Mouse (Mus musculus) urinary bladder, postnatal 4 days (tissue): ENCODE data around the gene Dusp15.

Experiments used
- DNase-seq, 2 experiments: peaks; one replicate each; pipeline ENCODE4 v3.0.0; 2021 to 2022; ENCODE audit warnings: low spot score in 2 of 2

Gene Dusp15

DNA sequence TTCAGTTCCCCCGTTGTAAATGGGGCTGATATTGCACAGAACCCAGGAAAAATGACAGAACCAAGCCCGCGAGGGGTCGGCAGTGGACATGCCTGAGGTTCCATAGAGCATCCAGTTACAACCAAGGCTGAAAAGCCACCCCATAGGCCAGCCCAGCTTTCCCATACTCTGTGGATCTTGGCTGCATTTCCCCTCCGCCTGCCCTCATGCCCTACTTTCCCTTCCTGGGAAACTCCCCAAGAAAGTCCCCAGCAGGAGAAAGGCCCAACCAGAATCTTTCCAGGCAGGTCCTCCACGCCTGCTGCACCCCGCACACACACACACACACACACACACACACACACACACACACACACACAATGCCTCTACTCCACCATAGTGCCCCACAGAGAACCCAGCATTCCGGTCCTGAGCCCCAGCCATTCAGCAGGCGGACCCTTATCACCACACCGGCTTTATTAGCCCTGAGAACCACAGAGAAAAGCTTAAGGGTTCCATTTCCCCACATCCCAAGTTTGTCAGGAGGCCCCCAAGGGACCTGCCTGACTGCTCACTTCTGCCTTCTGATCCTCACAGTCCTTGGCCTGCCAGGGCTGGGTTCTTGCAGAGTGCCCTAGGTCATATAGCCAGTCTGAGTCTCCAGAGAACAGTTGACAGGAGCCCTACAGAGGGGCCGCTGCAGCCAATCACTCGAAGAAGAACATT, 19.9 kb downstream of the Dusp15 start:
- no peak for DNase-seq

DNA sequence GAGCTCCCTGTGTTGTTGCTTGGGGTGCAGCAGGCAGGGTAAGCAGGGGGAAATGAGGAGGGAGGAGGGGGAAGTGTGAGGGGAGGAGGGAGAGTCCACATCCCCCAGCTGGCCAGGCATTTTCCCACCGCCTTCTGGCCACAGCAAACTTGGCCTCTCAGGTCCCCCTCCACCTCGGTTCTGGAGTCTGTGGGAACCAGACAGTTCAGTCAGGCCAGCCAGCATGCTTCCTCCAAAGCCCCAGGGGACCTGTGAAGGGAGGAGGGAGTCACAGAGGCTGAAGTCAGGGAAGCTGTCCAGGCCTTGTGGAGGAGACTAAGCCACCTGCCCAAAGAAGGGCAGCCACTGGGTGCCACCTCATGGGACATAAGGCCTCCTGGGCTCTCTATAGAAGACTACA, 21.2 kb downstream of the Dusp15 start:
- no peak for DNase-seq

DNA sequence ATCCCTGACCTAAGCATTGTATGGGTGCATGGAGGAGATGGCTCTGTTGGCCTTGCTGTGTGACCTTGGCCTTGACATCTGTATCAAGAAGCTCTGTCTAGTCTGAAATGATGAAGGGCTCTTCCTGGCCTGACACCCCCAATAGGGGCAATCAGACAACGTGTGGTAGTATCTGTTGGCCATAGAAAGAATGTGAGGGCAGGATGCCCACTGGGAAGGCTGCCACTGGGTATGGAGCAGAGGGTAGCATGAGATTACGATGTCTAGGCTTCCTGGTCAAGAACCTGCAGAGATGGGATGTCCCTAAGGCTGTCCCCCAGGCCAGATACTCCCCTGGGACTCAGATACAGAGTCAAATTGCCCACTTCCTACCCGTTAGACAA, 22.5 kb downstream of the Dusp15 start:
- no peak for DNase-seq

DNA sequence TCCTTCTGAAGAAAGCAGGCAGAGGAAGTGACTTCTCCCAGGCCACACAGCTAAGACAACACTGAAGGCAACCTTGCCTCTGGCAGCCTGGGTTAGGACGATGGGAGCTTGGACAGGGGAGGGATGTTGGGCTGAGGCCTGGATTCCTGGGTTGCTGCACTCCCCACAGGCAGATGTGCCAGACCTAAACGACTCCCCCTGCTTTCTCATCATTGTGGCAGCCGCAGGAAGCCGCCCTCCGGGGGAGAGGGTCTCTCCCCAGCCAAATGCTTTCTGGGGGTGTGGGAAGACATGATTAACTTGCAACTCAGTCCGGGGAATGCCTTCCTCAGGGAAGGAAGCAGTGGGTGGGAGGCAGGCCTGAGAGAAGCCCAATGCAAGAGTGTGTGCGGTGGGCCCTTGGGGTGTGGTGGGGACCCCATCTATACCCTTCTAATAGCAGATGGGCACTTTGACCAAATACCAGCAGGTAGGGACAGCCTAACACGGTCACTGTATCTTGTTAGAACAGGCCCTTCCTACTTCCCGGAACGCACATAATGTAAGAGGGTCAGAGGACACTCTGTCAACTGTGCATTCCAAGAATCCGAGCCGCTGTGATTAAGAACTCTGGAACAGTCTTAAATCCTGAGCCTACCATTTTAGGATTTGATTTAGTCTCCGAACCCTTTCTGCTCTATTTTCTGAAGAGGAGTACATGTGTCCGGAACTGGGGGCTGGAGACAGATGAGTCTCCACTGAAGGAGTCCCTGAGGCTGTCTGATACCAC, 23.1 kb downstream of the Dusp15 start:
- DNase-seq: peak in 1 of 2 experiments; percentile 59

DNA sequence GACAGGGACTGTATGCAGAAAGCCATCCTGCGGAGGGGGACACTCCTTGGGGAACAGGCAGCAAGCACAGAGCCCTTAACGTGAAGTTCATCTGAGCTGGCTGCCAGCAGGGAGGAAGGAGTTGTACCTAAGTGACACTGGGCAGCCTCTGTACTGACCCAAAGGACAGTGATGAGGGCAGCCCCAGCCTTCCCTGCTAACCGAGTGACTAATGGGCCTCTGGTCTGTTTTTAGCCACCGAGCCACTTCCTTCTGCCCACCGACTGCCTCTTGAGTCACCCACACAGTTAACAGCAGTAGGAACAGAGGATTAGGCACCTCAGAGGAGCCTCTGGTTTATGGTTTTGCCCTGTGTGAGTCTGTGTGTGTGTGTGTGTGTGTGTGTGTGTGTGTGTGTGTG, 24.1 kb downstream of the Dusp15 start:
- no peak for DNase-seq

DNA sequence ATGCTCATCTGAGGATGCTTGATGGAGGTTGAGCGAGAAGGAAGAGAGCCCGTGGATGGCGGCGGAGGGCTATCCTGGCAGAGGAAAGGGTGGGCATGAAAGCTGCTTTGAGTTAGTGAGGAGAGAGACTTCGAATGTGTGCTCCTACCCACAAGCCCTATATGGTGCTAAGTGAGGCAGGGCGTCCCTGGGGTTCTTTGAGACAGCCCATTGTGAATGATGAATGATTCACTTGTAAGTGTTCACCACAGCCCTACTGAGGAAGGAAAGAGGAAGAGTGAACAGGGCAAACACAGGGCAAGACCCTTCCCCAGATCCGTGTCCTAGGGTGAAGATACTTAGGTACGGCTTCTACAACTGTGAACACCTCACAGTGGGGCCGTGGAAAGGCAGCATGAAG, 24.6 kb downstream of the Dusp15 start:
- no peak for DNase-seq

DNA sequence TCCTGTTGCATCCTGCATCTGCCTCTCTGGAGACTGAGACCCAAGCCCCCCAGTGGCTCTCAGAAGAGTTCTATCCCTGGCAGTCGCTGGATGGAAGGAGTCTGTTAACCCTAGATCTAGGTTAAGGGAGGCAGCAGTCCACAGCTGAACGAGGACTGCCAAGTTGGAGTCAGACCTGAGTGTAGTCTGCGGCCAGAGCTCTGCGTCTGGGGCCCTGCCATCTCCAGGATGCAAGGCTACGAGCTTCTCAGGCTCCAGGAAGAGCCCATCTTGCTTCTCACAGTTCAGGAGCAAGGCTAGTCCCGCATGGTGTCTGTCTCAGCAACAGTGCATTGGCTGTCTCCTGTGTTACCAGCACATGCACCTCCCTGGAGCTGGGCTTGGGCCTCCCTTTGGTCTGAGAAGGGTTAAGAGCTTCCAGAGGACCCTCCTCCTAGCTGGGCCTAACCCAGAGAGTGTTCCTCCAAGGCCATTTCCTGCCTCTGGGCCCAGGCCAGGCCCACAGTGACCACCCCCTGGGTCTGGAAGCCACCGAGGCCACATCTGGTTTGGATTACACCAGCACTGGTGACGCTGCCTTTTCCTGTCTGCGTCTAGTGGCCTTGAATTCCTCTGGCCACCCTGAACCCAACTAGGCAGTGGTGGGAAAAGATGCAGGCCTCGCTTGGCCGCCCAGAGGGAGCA, 26.2 kb downstream of the Dusp15 start:
- DNase-seq: peak in 1 of 2 experiments; percentile 83

DNA sequence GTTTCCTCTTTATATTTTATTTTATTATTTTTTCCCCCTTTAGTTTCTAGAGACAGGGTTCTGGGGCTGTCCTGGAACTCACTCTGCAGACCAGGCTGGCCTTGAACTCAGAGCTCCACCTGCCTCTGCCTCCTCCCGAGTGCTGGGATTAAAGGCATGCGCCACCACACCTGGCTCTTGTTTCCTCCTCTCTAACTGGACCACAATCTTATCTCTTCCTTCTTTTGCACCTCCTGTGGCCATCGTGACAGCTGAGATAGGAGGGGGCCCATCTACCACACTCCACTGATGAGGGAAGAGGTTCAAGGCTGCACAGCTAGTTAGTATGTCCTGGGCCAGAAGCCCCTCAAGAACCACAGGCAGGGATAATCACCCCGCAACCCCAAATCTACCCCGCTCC, 27.0 kb downstream of the Dusp15 start:
- no peak for DNase-seq

DNA sequence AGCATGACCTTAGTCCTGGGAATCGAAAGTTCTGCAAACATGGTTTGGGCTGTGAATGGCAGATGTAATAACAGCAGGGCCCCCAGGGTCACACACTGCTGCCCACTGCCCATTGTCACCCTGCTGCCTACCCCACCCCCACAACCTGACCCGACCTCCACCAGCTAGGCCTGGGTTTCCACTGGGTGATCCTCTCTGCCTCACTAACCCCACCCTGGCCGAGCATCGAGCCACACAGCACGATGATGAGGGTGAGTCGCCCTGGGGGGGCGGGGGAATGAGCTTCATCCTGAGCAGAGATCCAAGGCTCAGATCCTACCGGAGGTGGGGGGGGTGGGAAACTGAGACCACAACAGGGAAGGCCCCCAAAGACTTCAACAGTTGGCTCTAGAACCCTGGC, 27.4 kb downstream of the Dusp15 start:
- no peak for DNase-seq

DNA sequence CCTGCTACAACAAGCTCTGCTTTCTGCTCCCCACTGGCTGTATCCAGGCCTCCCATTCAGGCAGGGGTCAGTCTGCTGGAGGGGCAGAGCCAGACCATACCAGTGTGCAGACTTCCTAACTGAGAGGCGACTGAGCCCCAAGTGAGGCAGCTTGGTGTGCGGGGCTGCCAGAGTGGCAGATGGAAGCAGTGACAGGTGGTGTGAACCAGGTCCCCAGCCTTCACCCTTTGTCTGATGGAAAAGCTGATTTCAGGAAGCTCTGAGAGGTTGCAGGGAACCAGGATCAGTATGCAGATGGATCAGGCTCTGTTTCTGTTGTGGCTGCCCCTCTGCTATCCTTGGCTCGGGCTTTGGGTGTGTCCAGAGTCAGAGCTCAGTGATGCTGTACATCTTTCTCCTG, 27.9 kb downstream of the Dusp15 start:
- DNase-seq: no peak

DNA sequence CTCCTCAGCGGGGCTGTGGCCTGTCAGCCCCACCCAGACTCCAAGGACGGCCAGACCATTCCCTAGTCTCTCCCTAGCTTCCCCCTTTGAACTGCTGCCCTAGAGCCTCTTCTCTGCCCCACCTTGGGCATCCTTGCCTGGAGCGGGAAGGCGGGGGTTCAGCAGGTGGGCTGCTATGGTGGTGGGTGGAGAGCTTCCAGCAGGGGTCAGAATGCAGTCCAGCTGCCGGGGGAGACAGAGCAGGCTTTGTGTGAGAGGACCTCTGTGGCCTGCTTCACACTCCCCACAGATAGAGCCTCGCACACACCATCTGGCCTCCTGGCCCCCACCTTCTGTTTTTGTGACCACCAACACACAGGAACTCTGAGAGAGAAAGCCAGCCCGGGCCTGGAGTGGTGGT, 29.1 kb downstream of the Dusp15 start:
- peak in 1 of 2 experiments; percentile 39 for DNase-seq

DNA sequence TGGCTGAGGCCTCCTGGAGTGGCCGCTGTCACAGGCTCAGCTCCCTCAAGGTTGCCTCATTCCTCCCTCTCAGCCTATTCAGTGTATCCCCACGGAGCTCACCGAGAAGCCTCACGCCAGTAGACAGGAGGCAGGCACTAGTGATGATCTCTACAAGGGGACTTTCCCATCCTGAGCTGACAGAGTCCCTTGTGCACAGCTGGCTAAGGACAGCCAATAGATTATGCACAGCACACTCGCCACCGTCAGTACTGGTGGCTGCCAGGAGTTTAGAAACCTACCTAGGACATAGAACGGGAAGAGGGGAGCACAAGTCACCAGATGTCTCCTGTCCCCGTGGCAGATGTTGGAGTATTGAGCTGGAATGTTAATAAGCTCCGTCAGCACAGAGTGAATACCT, 33.8 kb downstream of the Dusp15 start:
- no peak for DNase-seq

DNA sequence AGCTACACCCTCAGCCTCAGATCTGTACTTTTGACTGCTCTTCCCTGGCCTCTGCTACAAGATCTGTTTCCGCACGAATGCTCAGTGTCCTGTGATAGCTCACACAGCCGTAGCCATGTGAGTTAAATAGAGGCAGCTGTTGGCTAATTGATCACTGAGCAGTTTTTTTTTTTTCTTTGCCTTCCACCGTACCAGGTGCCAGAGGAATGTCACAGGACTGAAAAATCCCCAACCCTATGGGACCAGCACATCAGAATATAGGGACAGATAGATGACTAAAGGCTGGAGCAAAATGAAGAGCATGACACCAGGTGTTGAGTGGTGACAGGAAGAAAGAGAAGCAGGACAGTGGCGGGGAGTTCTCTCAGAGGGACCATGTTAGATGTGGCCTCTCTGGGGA, 35.4 kb downstream of the Dusp15 start:
- DNase-seq: no peak

DNA sequence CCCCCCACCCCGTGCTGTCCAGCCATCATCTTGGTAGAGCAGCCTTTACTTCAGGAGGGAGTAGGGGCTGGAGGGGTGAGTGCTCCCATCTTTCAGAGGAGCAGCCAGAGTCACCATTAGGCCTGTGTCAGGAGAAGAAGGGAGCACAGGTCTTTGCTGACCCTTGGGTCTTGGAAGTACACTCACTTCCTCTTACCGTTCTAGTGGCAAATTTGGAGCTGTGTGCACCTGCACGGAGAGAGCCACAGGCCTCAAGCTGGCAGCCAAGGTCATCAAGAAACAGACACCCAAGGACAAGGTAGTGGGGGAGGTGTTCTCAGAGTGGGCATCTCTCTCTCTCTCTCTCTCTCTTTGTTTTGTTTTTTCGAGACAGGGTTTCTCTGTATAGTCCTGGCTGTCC, 36.0 kb downstream of the Dusp15 start:
- no peak for DNase-seq

DNA sequence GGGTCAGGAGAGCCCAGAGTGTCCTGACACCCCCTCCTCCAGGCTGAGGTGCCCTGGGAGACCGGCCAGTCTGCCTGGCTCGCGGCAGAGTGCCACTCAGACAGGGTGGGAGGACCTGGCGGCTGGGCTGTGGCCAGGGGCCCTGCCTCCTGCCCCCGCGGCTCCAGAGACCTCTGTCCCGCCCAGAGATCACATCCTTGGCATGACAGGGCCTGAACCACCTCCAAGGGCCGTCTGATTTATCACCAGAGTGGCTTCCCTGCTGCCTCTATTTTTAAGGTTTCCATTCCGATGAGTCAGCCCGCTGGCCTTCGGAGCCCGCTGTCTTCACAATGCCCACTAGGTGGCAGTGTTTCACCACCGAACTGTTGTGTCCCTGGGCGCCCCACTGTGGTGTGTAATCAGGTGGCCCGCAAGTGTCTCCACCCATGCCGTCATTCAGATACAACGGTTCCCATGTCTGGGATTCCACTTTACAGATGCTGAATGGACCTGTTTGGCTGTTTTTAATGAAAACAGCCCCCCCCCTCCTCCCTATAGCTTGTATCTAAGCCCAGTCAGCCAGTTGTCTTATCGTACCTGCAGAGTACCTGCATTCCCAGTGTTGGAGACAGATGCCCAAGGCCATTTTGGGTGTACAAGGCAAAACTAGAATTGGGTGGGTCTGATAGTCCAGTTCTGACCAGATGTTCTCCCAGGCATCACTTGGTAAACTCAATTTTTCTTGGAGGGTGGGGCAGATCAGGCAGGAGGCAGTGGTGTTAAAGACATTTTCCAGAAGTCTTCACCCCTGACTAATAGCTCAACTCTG, 37.0 kb downstream of the Dusp15 start:
- DNase-seq: peak; percentile 79 to 90

DNA sequence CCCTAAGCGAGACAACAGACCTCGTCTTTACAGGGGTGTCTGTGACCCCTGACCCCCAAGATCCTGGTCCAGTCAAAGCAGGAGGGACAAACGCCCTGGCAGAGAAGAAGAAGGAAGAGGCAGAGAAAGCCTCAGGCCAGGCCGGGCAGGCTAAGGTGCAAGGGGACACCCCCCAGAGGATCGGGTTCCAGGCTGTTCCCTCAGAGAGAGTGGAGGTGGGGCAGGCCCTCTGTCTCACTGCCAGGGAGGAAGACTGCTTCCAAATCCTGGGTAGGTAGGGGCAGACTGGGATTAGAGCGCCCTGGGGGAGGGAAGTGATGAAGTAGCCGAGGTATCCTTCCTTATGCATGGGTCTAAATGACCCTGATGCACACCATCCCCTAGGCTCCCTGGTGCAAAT, 38.0 kb downstream of the Dusp15 start:
- DNase-seq: no peak

DNA sequence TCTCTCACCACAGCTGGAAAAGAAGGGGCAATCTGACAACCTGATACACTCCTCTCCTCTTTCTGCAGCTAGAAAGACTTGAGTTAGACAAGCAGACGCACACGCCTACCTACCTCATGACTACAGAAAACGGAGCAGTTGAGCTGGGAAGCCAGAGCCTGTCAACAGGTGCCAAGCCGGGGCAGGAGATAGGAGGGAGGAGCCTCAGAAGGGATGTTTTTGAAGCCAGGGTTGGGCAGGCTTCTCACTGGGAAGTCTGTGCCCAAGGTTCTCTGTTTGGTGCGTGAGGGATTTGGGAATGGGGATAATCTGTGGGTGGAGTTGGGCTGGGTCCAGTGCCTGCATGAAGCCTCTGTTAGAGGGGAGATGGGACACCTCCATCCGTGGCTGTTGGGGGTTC, 40.1 kb downstream of the Dusp15 start:
- no peak for DNase-seq

DNA sequence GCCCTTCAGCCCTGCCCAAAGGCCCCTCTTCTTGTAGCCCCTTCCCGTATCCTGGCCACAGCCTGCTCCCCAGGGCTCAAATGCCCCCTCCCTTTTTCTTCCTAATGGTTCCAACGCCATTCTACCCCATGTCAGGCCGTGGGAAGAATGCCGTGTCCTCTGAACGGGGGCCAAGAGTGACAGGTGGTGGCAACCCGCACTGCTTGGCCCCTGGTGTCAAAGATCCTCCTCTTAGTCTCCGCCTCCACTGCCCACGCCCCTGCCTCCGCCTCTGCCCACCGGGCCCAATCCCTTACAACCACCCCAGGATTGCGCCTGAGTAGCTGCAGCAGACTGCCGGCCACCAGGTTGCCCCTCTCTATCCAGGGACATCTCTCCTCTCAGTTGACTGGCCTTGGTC, 40.5 kb downstream of the Dusp15 start, which contains the start of gene Mylk2:
TSS of gene Mylk2 (plus strand) at position 322 of the 400 bp plus-strand sequence.
- no peak for DNase-seq

DNA sequence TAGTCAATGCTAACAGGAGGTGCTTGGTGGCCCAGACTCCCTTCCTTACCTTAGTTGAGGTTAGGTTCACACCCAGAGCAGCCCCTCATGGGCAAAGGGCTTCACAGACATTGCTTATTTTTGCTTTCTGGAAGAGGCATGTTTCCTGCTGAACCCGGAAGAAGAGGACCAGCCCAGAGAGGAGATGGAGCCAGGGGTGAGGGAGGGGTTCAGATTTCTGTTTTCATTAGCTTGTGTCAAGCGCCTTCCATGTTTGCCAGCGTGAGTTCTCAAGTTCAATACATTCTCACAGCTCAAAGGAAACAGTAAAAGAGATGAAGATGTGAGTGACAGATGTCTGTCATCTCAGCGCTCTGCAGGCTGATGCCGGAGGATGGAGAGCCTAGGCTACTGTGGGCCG, 41.6 kb downstream of the Dusp15 start:
- no peak for DNase-seq

DNA sequence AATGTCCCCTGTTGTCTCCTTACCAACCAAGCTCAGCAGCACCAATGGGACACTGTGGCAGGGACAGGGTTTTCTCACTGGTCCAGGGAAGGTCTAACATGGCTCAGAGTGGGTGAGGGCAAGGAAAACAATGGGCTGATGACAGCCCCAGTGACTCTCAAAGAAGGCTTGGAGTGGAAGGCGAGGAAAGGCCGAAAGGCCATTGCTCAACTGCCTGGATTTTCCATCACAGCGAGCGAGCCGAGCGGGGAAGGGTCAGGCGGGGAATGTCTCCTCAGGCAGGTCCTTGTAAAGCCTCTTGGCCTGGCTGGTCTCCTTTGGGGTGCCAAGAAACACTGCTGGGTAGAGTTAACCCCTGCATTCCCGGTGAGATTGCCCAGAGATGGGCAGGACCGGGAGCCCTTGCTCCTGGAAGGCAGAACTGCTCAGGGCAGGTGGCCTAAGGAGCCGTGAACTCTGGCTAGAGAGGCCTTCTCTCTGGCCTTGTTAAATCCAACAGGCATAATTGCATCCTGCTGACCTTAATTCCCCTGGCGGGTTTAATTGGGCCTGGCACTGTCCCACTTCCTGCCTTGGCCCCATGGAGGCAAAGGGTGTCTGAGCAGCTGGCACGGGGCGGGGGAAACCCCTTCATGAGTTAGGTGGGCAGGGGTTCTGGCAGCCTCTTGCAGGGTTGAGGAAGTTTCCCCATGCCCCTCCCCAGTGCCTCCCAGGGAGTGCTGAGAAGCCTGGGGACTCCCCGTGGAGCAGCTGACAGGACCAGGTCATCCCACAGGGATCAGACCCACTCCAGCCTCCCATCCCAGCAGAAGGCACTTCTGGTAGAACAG, 44.2 kb downstream of the Dusp15 start:
- no peak for DNase-seq
